Mouse (Mus musculus): ENCODE measurements around the gene Cnksr3.
A peak's percentile ranks its signal among the peaks of the same experiment; 100 is the strongest.

Gene Cnksr3

DNA sequence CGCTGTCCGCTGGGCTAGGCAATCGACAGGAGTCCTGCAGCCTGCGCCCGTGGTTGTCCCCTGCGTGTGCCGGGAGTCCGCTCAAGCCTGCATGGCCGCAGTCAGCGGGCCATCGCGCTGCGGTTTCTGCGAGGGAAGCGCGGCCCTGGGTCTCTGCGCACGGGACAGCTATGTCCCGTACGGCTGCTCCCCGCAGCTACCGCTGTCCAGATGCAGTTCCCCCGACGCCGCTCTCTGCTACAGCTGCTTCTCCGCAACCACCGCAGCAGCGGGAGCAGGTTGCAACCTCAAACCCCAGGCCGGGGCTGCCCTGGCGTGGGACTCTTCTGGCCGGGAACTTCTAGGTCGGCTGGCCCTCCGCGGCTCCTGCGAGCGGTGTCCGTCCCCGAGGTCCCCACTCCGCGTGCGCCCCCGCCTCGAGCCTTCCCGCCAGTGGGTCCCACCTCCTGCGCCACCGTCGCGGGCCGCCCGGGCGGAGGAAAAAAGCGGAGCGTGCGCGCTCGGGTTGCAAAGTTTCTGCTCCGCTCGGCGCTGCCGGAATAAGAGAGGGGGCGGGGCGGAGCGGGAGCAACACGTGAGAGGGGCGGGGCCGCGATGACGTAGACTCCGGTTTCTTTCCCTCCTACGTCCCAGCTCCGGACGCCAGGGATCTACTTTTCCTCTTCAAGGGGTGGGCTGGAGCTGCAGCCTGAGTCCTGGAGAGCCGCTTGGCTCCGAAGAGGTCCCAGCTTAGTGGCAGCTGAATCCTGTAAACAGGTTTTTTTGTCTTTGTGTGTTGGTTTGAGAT is at the start of gene Cnksr3:
Gene Cnksr3 (minus strand): TSS at position 542 of the 787 bp plus-strand sequence.
- no peak for DNase-seq (ENCODE audit: low read depth)

DNA sequence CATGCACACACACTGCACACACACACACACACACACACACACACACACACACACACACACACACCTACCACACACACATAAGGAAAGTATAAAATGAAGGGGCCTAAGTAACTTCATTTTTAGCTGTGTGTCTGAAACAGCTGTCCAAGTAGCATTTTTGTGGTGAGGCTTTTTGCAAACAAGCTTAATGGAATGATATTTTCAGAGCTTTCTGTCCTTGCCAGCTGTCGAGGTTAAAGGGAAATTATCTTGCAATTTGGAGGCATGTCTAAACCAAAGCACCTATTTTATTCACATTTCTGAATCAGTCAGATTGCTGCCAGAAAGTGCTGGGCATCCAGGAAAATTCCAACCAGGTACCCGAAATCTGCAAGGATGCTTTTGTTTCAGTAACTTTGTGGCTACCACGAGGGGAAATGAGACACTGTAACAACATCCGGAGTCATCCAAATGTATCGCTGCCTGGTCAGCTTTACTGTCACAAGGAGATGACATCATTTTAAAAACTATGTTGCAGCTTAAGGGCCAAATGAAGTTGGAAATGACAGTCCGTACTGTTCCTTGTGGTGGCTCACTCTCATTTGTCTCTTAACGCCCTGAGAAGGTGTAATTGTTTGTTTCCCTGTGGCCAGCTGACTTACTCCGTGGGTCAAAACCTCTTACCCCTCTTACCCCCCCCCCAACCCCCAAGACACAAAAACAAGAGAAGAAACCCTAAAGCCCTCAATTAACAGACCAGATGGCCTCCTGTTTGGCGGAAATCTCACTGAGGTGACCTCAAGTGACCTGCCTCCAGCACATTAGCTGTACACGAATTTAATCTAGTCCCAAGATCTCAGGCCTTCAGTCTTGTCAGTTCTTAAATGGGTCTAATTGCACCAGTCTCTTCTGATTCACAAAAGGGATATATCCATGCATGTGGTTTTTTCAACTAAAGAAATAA is 48.4 kb upstream of the Cnksr3 start:
- peak; percentile 14 for DNase-seq (ENCODE audit: low read depth)

DNA sequence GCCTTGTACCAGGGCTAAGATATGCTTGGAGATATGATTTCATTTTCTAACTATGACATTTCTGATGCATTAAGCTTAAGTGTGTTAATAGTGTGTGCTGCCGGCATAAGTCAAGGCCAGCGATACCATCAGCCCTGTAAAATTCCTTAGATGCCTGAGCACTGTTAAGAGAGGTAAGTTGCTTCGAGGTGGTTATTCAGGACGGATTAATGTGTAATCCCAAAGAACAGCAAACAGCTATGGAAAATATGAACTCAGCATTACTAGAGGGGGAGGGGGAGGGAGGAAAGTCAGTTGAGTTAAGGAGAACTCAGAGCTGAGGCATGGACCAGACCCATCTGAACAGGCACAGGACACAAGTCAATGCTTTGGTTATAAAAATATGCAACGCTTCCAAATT is 46.6 kb upstream of the Cnksr3 start:
- DNase-seq (ENCODE audit: low read depth): no peak

DNA sequence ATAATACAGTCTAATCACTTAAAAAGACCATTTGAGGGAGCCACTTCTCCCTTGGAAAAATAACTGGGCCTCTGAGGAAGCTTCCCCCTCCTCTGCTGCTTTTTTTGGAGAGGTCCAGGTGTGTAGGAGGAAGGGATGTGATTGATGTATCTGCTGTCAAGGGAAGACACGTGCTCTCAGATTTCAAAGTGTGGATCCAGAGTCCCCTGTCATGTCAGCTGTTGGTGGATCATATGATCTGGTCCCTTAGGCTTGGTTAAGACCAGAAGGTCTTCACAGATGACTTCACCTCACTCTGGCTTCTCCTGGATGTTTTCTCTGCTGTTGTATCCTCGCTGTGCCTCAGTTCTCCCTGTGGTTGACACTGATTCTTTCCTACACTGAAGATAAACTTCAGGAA is 38.4 kb upstream of the Cnksr3 start:
- no peak for DNase-seq (ENCODE audit: low read depth)

DNA sequence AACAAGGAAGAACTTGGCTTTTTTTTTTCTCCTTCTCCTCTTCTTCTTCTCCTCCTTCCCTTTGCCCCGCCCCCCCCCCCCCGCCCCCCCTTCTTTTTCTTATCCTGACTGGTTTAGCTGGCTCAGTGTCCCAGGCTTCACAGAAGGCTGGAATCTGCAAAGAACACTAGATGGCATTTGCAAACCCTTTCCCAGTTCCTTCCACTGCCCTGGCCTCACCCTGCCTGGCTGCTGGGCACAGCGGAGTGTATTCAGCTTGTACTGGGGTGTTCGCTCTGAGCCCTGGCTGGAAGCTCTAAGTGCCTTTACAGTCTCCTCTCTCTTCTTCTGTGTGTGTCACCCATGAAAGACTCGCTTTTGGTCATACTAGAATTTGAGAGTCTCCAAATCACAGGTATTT is 22.6 kb upstream of the Cnksr3 start:
- DNase-seq (ENCODE audit: low read depth): no peak

DNA sequence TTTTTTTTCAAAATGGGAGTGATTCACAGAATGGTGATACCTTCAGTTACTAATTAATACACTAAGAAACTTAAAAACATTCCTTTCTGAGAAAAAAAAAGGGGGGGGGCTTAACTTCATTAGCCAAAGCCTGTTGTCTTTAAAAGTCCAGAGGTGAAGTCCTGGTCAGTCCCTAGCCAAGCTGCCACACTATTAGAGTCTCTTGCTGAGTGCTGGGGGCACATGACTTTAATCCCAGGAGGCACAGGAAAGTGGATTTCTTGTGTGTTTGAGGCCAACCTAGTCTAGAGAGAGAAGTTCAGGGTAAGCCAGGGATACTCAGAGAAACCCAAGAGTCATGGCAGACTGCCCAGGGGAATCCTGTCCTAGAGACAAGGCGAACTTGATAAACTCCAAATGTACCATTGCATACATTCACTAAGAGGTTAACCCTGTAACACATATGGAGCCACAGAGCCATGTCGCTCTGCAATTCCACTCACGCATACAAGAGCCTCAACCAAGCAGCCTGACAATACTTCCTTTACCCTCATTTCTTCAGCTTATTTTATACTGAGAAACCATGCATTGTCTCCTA is 5.6 kb upstream of the Cnksr3 start:
- DNase-seq (ENCODE audit: low read depth): no peak

DNA sequence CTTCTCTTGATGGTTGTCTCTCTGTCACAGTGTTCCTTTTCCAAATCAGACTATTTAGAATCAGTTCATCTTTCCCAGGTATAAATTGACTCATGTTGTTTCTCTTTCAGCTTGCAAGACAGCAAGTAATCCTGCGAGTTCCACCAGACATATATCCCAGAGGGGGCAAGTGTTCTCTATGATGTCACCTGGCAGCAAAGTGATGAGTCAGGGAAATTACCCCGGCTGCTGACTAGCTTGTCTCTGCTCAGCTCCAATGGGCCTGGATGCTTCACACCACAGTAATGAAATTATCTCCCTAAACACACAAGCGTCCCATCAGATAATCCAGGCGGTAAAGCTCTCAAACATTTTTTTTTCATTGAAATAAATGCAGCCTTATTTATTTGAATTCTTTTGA is 2.7 kb upstream of the Cnksr3 start:
- DNase-seq (ENCODE audit: low read depth): no peak

DNA sequence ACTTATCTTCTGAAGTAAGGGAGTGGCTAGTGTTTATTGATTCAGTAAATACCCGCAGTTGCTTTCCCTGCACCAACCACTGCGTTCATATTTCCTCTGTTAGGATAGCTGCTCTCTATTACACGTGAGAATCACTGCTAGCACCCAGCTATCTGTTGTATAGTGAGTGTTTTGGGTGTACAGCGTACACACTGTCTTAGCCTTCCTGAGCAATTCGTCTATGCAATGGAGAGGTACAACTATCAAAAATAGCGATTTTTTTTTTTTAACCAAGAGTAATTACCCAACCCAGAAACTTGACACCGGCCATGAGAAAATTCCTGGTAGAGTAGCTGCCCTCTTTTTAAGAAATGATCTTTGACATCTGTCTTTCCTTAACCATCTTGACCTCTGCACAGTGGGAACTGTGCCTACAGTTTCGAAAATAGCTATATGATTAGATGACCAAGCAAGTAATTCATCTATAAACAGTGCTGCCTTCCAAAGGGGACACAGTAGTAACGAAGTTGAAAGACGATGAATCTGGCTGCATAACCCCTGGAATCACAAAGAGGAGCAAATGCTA is 1.1 kb upstream of the Cnksr3 start:
- no peak for DNase-seq (ENCODE audit: low read depth)

DNA sequence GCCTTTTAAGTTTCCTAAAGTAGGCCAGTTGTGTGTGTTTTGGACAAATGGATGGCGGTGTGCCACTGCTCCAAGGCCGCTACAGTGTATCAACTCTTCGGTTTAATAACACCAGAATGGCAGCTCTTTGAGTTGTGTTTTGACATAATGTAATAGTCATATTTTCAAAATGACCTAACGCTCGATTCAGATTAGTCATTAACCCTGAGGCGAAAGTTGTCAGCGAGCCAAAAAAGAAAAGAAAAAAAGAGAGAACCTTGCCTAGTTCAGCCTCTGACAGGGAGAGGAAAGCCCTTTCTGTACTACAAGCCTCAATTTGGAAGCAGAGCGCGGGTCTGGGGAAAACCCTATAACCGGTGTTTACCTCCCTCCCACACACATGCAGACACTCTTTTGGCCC is 500 bp upstream of the Cnksr3 start:
- DNase-seq (ENCODE audit: low read depth): no peak

DNA sequence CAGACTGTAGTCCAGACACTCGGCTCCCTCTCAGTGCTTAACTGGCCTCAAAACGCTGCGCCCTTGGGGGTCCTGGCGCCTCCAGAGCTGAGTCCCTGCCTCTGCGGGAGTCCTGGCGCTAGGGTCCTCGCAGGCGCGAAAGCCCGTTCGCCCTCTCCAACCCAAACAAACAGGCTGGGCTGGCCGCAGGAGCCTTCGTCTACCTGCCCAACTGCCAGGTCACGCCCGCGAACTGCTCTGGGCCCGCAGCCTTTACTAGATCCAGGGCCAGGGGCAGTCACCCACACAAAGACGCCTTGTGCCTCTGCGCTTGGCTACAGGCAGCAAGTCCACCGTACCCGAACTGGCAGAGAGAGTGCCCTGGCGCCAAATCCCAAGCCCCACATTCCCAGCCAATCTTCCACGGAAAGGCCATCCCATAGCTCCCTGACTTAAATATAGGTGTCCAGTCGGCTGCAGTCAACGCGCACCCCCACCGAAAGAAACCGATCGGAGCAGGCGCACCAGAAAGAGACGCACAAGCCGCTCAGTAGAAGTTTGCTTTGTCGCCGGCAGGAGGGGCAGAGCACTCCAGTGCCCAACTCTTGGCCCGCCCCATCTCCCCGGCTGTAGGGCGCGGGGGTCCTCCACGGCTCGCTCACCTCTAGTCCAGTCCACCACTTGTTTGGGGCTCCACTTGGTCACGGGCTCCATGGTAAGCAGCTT is 894 bp downstream of the Cnksr3 start:
- no peak for DNase-seq (ENCODE audit: low read depth)

DNA sequence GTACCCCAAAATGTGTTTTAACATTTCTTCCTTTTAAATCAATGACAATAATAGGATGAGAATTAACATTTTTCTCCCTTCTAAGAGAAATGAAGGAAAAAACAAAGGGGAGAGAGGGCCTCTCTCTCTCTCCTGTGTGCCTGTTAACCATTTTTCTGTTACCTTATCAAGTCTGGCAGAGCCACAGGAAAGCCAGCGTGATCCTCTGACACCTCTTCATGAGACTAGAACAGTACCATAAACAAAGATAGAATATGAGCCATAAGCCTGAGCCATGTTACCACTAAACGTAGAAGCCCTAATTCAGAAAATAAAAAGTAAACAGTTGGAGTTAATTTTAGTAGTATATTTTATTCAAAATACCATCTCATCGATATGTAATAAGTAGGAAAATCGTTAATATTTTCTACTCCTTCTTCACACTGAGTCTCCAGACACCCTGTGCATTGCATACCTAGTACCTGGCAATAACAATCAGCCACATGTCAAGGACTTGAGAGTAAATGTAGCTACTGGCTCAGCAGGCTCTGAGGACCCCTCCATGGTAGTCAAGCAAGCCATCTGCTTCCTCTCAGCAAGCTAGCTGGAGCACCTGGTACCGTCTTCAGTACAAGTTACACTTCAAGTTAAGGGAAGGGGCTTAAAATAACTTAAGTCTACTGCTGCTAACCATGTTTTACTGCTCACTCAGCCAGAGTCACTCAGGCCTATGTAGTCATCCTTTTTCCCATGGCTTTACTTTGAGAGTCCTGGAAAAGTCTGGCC is 2.2 kb downstream of the Cnksr3 start:
- DNase-seq (ENCODE audit: low read depth): no peak

DNA sequence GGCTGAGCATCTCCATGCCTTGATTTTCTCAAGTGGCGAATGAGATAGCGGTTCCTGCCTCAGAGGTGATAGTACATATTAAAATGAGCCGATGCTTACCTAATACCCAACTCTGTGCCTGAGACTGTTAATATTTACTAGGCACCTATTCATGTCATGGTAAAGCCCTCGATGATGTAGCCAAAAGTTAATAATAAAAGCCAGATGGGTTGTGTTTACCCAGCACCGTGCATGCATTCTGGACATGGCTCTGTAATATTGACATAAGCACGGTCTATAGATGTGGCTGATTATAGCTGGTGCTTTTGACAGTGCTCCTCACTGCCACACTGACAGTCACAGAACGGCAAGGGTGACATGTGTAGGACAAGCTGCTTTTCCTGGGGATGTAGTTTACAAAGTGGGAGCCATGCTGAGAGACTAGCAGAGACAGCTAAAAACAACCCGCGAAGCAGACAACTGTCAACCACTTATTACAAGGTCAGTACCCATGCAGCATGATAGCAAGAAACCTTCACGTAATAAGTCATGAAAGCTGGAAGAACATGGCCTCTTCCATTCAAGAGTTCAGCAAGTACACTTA is 3.1 kb downstream of the Cnksr3 start:
- no peak for DNase-seq (ENCODE audit: low read depth)

DNA sequence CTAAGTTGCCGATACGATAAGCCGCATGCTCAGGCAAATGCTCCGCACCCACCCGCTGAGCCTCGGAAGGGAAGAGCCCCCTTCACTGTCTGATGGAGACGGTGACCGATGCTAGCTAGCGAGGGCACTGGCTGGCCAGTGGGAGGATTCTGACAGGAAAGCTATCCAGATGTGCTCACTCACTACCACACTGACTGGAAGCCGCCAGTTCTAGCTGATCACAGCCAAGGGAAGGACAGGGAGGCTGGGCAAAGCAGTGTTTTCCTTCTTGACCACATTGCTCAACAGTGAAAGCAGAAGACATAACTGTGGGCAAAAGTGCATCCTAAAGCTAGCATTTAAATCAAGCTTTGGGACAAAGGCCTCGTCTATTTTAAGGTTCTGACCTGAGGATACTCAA is 4.7 kb downstream of the Cnksr3 start:
- DNase-seq (ENCODE audit: low read depth): no peak

DNA sequence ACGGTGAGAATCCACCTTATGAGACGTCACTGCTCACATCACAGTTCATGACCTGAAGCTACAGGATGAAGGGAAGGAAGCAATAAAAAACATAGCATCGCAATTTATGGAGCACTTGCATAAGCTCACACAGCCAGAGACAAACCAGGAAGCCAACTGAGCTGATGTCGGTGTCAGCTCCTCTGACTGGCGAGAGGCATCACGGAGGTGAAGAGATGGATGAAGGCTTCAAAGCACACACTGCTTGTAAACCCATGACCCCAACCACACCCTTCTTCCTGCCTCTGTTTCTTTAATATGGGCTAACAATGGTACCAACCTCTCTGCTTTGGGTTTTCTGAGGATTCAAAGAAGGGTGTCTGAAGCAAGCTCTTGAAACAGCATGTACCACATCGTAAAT is 5.5 kb downstream of the Cnksr3 start:
- DNase-seq (ENCODE audit: low read depth): no peak

DNA sequence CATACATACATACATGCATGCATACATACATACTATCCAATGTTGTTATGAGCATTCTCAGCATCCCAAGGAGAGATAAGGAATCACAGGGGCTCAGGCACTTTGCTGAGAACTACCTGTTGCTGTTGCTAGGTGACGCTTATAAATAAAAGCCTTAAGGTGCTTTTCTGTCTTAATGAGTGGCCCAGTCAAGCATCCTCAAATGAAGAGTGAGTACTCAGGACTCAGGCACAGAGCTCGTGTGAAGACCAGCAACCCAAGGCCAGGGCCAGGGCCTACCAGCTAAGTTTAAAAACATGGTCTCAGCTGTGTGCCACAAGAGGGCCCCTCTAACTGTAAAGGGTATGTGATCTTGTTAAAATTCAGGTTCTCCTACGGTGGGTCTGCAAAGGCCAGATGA is 6.5 kb downstream of the Cnksr3 start:
- DNase-seq (ENCODE audit: low read depth): no peak

DNA sequence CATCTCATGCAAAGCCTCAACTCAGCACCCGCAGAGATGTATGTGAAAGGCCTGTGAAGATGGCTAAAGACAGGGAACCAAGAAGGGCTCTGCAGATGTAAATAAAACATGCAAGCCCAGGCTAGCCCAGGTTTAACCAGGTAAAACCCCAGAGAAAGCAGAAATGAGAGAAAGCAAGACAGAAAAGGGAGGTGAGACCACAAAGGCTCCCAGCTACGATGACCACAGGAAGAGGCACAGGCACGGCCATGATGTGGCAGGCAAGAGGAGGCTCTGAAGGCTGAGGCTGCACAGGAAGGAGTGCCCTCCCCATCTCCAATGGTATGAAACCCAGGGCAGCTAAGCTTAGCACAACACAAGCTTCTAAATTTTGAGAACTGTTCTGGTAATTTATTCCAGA is 7.1 kb downstream of the Cnksr3 start:
- no peak for DNase-seq (ENCODE audit: low read depth)

DNA sequence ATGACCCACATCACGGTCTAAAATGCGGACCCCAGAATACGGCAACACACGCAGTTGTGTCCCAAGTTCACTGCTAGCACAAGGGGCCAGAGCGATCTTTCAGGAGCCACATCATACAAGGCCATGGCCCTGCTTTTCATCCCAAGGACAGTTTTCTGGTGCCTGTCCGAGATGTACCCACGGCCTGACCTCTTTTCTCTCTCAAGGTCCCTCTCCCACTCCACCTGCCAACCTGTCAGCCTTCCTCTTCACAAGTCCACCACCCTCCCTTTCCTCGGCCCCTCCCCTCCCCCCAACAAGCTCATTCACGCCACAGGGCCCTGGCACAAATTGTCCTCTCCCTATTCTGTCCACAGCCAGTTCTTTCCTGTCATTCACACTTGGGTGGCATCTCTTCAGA is 9.5 kb downstream of the Cnksr3 start:
- no peak for DNase-seq (ENCODE audit: low read depth)

DNA sequence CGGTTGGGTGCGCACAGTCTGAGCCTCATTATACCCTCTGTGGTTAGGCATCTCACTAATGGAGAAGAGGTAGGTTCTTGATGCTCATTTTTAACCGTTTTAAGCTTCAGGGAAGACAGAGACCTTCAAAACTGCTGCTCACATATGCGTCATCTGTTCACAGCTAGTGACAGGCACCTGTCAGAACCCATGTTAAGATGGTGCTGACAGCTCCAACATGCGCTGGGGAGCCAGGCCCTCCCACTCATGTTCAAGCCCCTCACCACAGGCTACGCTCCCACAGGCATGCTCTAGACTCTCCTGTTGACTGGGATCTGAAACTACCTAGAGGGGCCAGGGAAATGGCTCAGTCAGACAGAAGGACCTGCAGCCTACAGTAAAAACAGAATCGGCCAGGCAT is 11.4 kb downstream of the Cnksr3 start:
- DNase-seq (ENCODE audit: low read depth): no peak

DNA sequence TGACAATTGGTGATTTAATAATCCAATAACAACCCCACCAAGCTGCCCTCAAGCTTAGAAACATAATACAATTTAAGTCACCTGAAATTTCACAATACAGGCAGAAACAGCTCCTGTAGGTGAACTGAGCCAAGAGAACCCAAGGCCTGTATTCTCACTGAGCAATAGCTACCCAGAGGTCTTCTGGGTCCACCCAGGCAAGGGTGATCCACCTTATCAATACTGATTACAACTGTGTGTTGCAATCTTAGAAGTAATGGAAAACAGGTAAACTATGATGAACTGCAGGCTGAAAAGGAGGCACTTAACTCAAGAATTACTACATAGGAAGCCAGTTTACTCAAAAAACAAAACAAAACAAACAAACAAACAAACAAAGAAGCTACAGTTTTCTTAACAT is 13.8 kb downstream of the Cnksr3 start:
- DNase-seq (ENCODE audit: low read depth): no peak

DNA sequence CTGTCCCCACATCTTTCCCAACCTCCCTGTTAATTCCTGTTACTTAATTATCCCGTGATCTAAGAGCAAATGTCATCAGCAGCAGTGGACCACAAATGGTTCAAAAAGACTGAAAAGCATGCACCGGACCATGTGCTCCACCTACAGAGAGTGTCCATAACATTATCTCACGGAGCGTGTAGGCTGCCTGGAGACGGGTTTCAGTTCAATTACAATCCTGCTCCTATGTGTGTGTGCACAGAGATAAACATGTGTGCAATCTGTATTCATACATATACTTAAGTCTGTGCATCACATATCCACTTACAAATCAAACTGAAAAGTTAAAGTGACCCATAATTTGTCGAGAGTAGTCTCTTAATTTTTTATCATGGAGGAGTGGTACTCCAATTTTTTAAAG is 14.3 kb downstream of the Cnksr3 start:
- no peak for DNase-seq (ENCODE audit: low read depth)

Measured in 416B (cell line).